Mouse (Mus musculus) limb, embryonic 14.5 days (tissue): ENCODE results near the gene Mnd1. TPM values are rescaled to one million over a fixed set of nuclear protein-coding genes. Genes with fewer than 3 reads are reported as not detected.

Source experiments
- ATAC-seq: fragments of 200-750 bp; cut with Nextera tagmentation; 2 replicates; pipeline ENCODE4 v1.8.0; 2017; ENCODE audit warnings: low read depth, moderate number of reproducible peaks, moderate TSS enrichment; ENCODE audit not compliant: low FRiP score
- DNase-seq: peaks from one replicate; pipeline ENCODE4 v3.0.0-alpha.2; 2015; ENCODE audit warnings: low spot score
- H3K27ac ChIP-seq: fragments of 300-500 bp; sonication (generic); replicated peaks from 2 replicates; pipeline ENCODE4 v1.5.1; 2014; ENCODE audit warnings: low read depth, mild to moderate bottlenecking, low read length, moderate library complexity, mixed read lengths
- H3K27me3 ChIP-seq: fragments of 300-500 bp; sonication (generic); 2 replicates; pipeline ENCODE4 v1.6.1; 2014; ENCODE audit warnings: low read length, mixed read lengths; ENCODE audit not compliant: control insufficient read depth, insufficient read depth
- H3K36me3 ChIP-seq: fragments of 300-500 bp; sonication (generic); 2 replicates; pipeline ENCODE4 v1.6.1; 2014; ENCODE audit warnings: mild to moderate bottlenecking, low read length, moderate library complexity, mixed read lengths; ENCODE audit not compliant: control insufficient read depth, insufficient read depth
- H3K4me1 ChIP-seq: fragments of 300-500 bp; sonication (generic); 2 replicates; pipeline ENCODE4 v1.6.1; 2014; ENCODE audit warnings: antibody characterized with exemption, low read length, mixed read lengths; ENCODE audit not compliant: control insufficient read depth, insufficient read depth
- H3K4me2 ChIP-seq: fragments of 300-500 bp; sonication (generic); replicated peaks from 2 replicates; pipeline ENCODE4 v1.6.1; 2014; ENCODE audit warnings: low read depth, mild to moderate bottlenecking, low read length, moderate library complexity; ENCODE audit not compliant: severe bottlenecking
- H3K4me3 ChIP-seq: fragments of 300-500 bp; sonication (generic); replicated peaks from 2 replicates; pipeline ENCODE4 v1.5.1; 2014; ENCODE audit warnings: low read length
- H3K9ac ChIP-seq: fragments of 300-500 bp; sonication (generic); 2 replicates; pipeline ENCODE4 v1.6.1; 2014; ENCODE audit warnings: mild to moderate bottlenecking, low read depth, low read length, moderate library complexity; ENCODE audit not compliant: severe bottlenecking
- H3K9me3 ChIP-seq: fragments of 300-500 bp; sonication (generic); 2 replicates; pipeline ENCODE4 v1.6.1; 2016; ENCODE audit warnings: low read length; ENCODE audit not compliant: control insufficient read depth
- POLR2A ChIP-seq: fragments of 200-500 bp; IDR thresholded peaks from 2 replicates; pipeline ENCODE4 v1.8.0; 2012; ENCODE audit warnings: inconsistent platforms, mild to moderate bottlenecking, moderate library complexity, borderline replicate concordance; ENCODE audit not compliant: insufficient read depth, insufficient read length; ENCODE audit errors: extremely low read depth
- WGBS: fragments of 180-500 bp; shearing (Covaris S2); extraction: QIAGEN DNeasy Blood & Tissue Kit; methylation state at CpG from one replicate; pipeline ENCODE4 v1.1.7; 2014; 5-methylcytosine and 5-hydroxymethylcytosine counted together
- polyA plus RNA-seq, 2 experiments: library from polyadenylated mRNA; depleted of rRNA in 1 of 2; stranded (reverse) in 1 of 2; unstranded in 1 of 2; fragments of >200 nt; fragmentation: Nextera tagmentation in 1 of 2; extraction: Ambion mirVana in 1 of 2; gene quantifications; 2 replicates each; pipeline versions ENCODE4 v1.2.1 to v1.2.3; 2012 to 2014

The Mnd1 gene
- polyA plus RNA-seq, 2 experiments: 9.8 to 14.3 TPM

DNA sequence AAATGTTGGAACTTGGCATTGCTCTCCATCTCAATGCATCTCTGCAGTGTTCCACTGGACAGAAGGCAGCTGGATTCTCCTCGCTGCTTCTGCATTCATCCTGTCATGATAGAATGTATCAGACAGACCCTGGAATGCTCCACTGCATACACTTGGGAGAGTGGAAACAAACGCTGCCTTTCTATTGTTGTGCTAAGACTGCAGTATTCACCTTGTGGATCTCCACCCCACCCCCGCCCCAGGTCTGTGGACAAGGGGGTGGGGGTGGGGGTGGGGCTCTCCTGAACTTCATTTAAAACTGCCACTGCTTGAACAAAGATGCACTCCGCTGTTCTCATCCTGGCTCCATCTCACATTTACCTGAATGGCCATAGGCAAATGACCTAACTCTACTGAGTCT is 38.3 kb upstream of the Mnd1 start:
- no peak overlapping the region for H3K9ac ChIP-seq
- no peak overlapping the region for H3K27ac ChIP-seq
- no peak overlapping the region for H3K4me2 ChIP-seq
- 85% methylated on average over 4 of the region's 4 CpGs for WGBS
- DNase-seq (no peak), ATAC-seq (no peak)
- peaks cover 11% of the 10 kb centered on the region; the same call in 1 of the 2 replicates for H3K27me3 ChIP-seq
- H3K4me1 ChIP-seq: peaks cover 6% of the 10 kb centered on the region
- H3K4me3 ChIP-seq: no peak overlapping the region
- no peak for TF ChIP-seq POLR2A
- H3K9me3 ChIP-seq: no peaks in the 10 kb centered on the region
- H3K36me3 ChIP-seq: peaks cover 5% of the 10 kb centered on the region; the same call in 1 of the 2 replicates

DNA sequence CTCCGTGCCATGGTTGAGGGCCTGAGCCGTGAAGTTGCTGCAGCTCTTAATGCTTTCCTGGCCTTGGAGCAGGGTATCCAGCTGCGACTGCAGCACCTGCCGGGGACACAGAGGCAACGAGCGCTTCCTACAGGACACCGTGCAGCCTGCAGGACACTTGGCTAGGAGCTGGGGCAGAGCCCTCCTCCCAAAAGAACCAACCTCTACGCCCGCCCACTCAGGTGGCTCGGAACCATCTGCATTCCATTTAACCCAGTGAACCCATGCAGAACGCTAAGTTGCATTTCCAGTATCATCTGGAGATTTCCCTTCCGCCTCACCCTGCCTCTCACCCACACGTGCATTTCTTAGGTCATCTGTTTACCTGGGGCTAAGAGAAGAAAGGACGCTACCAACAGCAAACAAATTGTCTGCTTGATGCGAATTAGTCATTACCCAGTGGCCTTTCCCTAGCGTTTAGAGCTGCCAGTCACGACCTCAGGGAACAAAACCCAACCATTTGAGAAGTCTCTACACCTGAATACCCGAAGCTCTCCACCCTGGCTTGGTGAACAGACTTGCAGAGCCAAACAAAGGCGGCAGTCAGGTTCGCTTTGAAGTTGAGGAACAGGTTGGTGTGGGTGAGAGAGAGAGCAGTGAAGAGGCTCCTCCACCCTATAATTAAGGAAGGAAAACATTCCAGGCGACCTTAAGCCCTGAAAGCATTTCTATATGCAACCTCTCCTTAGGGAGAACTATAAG is 35.7 kb upstream of the Mnd1 start:
- H3K4me1 ChIP-seq: peaks cover 6% of the 10 kb centered on the region
- 37% methylated on average over 21 of the region's 21 CpGs for WGBS
- peaks cover 5% of the 10 kb centered on the region; the same call in 1 of the 2 replicates for H3K36me3 ChIP-seq
- ATAC-seq: no peak
- peaks cover 11% of the 10 kb centered on the region; the same call in 1 of the 2 replicates for H3K27me3 ChIP-seq
- H3K4me3 ChIP-seq: peak overlapping the region; percentile 36
- no peak for TF ChIP-seq POLR2A
- no peak overlapping the region for H3K27ac ChIP-seq
- no peak overlapping the region; the same call in 1 of the 2 replicates for H3K9ac ChIP-seq
- no peaks in the 10 kb centered on the region for H3K9me3 ChIP-seq
- peak overlapping the region; percentile 56 for H3K4me2 ChIP-seq
- no peak for DNase-seq

DNA sequence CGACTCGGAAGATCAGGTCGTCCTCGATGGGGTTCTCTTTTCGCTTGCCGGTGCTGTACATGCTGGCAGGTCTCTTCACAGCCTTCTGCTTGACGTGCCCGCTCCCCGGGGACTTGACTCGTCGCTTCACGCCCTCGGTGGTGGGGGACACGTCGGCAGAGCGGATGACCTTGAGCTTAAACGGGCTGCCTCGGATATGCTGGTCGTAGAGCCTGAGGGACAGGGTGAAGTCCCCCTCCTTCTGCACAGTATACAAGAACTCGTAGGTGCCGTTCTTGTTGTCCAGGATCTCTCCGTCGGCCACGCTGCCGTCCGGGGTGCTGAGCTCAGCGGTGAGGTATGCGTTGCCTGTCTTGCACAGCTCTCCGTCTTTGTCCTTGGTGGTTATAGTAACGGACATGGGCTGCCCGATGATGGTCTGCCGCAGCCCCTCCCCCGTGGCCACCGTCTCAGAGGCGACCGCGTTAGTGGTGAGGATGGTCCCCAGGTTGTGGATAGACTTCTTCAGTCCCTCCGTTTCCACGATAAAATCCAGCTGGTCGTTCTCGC is 35.0 kb upstream of the Mnd1 start:
- no peak for TF ChIP-seq POLR2A
- peak overlapping the region; percentile 56 for H3K4me2 ChIP-seq
- H3K4me1 ChIP-seq: peaks cover 6% of the 10 kb centered on the region
- ATAC-seq (peak; percentile 51), DNase-seq (no peak)
- WGBS: 12% methylated on average over 41 of the region's 41 CpGs
- no peak overlapping the region for H3K27ac ChIP-seq
- peak overlapping the region; percentile 38 for H3K9ac ChIP-seq
- peaks cover 5% of the 10 kb centered on the region; the same call in 1 of the 2 replicates for H3K36me3 ChIP-seq
- H3K27me3 ChIP-seq: peaks cover 11% of the 10 kb centered on the region; the same call in 1 of the 2 replicates
- H3K4me3 ChIP-seq: peak overlapping the region; percentile 36
- no peaks in the 10 kb centered on the region for H3K9me3 ChIP-seq

DNA sequence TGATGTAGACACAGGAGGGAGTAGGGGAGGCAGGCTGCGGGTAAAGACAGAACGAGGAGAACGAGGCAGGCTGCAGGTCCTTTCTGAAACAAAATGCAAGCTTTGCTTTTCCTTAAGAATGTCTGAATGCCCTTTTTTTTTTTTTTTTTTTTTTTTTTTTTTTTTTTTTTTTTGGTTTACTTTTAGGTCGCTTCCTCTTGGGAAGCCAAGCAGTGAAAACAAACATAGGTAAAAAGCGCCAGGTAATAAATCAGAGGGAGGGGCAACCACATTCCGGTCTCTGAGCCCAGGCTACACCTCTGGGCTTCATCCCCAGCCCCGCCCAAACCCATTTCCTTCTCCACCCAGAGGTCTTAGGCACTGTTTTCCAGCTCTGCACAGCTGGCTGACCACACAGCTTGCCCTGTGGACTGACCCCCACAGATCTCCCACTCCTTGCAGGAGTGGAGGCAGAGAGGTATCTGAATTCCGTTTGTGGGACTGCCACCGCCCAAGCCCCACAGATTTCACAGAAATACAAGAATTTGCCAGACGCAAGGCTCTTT is 34.1 kb upstream of the Mnd1 start:
- ATAC-seq (no peak), DNase-seq (no peak)
- Histone ChIP-seq H3K27me3 (peaks cover 11% of the 10 kb centered on the region; the same call in 1 of the 2 replicates), H3K4me2 (peak overlapping the region; percentile 56), H3K36me3 (peaks cover 5% of the 10 kb centered on the region; the same call in 1 of the 2 replicates), H3K9ac (no peak overlapping the region), H3K4me1 (peaks cover 6% of the 10 kb centered on the region), H3K4me3 (peak overlapping the region; percentile 36; the same call in 1 of the 2 replicates), H3K9me3 (no peaks in the 10 kb centered on the region), H3K27ac (no peak overlapping the region)
- WGBS: 33% methylated on average over 10 of the region's 10 CpGs
- TF ChIP-seq POLR2A: no peak

DNA sequence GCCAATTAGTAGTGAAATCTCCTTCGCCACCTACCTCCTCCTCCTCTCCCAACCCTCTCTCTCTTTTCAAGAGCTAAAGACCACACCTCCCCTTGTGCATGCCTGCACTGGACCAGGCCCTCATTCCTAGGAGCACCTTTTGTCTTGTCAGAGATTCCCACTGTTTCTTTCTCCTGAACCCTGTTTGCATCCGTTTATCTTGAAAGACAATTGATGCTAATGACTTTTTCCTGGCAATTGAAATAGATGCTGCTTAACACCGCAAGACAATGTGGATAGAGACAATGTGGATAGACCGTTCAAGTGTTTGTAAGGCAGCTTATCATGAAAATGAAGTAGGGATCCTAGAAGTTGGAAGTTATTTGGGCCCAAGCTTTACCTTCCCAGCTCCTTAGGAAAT is 26.1 kb upstream of the Mnd1 start:
- no peak for TF ChIP-seq POLR2A
- H3K9ac ChIP-seq: no peak overlapping the region
- no peak overlapping the region for H3K4me2 ChIP-seq
- no peaks in the 10 kb centered on the region; the same call in 1 of the 2 replicates for H3K4me1 ChIP-seq
- DNase-seq (no peak), ATAC-seq (no peak)
- 53% methylated on average over 4 of the region's 4 CpGs for WGBS
- no peak overlapping the region for H3K4me3 ChIP-seq
- no peaks in the 10 kb centered on the region for H3K27me3 ChIP-seq
- no peaks in the 10 kb centered on the region for H3K36me3 ChIP-seq
- no peaks in the 10 kb centered on the region for H3K9me3 ChIP-seq
- H3K27ac ChIP-seq: no peak overlapping the region
